8 mouse cellular contexts compared by ENCODE assay signal in genomic region chr4:152008148-152008500, GRCm38 (mm10). TPM values are rescaled to one million over a fixed set of nuclear protein-coding genes. Genes with fewer than 3 reads are reported as not detected.
A peak's percentile ranks its signal among the peaks of the same experiment; 100 is the strongest.
DNase-seq lines count a peak whose midpoint lies in the region; ATAC-seq and TF ChIP-seq lines count a peak whose summit lies in the region.

No protein-coding gene starts in this region.

- ATAC-seq in embryonic facial prominence, embryonic 15.5 days (ENCODE audit: insufficient number of reproducible peaks, low FRiP score, low TSS enrichment, low read depth) = no peak
- no peak for ATAC-seq in intestine, postnatal 0 days
- ATAC-seq in midbrain, embryonic 11.5 days (ENCODE audit: low FRiP score) = no peak
- ATAC-seq in activated CD4-positive, CD25-positive, alpha-beta regulatory T cell, adult 4 months = no peak

- TF ChIP-seq CTCF in intestine, postnatal 0 days (IDR thresholded peaks at IDR 0.05; ENCODE audit: low read depth) = no peak

- H3K36me3 ChIP-seq in embryonic facial prominence, embryonic 15.5 days = peaks cover 11% of the 10 kb centered on the region
- no peaks in the 10 kb centered on the region; the same call in 1 of the 2 replicates for H3K36me3 ChIP-seq in intestine, postnatal 0 days (ENCODE audit: control insufficient read depth, insufficient read depth)
- no peaks in the 10 kb centered on the region for H3K36me3 ChIP-seq in midbrain, embryonic 11.5 days (ENCODE audit: control insufficient read depth, insufficient read depth, low read length)

- peaks cover 42% of the 10 kb centered on the region for H3K4me1 ChIP-seq in embryonic facial prominence, embryonic 15.5 days
- peaks cover 8% of the 10 kb centered on the region for H3K4me1 ChIP-seq in intestine, postnatal 0 days (replicated peaks; ENCODE audit: control insufficient read depth, insufficient read depth, low read length)
- H3K4me1 ChIP-seq in midbrain, embryonic 11.5 days (ENCODE audit: control insufficient read depth, insufficient read depth, low read length) = peaks cover 26% of the 10 kb centered on the region

- H3K27me3 ChIP-seq in embryonic facial prominence, embryonic 15.5 days = no peaks in the 10 kb centered on the region
- H3K27me3 ChIP-seq in intestine, postnatal 0 days (replicated peaks; ENCODE audit: control insufficient read depth, insufficient read depth, low read length) = no peaks in the 10 kb centered on the region
- peaks cover 19% of the 10 kb centered on the region for H3K27me3 ChIP-seq in midbrain, embryonic 11.5 days (ENCODE audit: control insufficient read depth, insufficient read depth, low read length)

- peak; percentile 38 to 41 for DNase-seq in lung, adult 18-20 months
- no peak for DNase-seq in lung, postnatal 10 days
- DNase-seq in midbrain, embryonic 11.5 days (ENCODE audit: low spot score, missing footprints) = no peak
- DNase-seq in thymus, postnatal 36 days = no peak
- DNase-seq in frontal cortex, postnatal 25 days (ENCODE audit: low spot score in 2 of 2) = no peak

- H3K27ac ChIP-seq in embryonic facial prominence, embryonic 15.5 days (replicated peaks) = peak overlapping the region; percentile 96
- peak overlapping the region; percentile 94 for H3K27ac ChIP-seq in intestine, postnatal 0 days (ENCODE audit: low read depth, low read length)
- H3K27ac ChIP-seq in midbrain, embryonic 11.5 days (ENCODE audit: low read depth, low read length) = no peak overlapping the region

- WGBS in embryonic facial prominence, embryonic 15.5 days = 1% methylated on average over 14 of the region's 14 CpGs
- 1% methylated on average over 14 of the region's 14 CpGs for WGBS in intestine, postnatal 0 days
- WGBS in midbrain, embryonic 11.5 days = 1% methylated on average over 14 of the region's 14 CpGs

- peak overlapping the region; percentile 77 for H3K4me3 ChIP-seq in embryonic facial prominence, embryonic 15.5 days (replicated peaks)
- peak overlapping the region; percentile 72 for H3K4me3 ChIP-seq in intestine, postnatal 0 days (ENCODE audit: low read depth, low read length)
- H3K4me3 ChIP-seq in midbrain, embryonic 11.5 days (ENCODE audit: low read depth, low read length) = peak overlapping the region; percentile 72

- no peak overlapping the region; the same call in 1 of the 2 replicates for H3K9ac ChIP-seq in embryonic facial prominence, embryonic 15.5 days
- H3K9ac ChIP-seq in intestine, postnatal 0 days (ENCODE audit: low read depth, low read length) = peak overlapping the region; percentile 62
- peak overlapping the region; percentile 66 for H3K9ac ChIP-seq in midbrain, embryonic 11.5 days (ENCODE audit: low read length)

- peak overlapping the region; percentile 95 for H3K4me2 ChIP-seq in embryonic facial prominence, embryonic 15.5 days (replicated peaks)
- peak overlapping the region; percentile 100 for H3K4me2 ChIP-seq in intestine, postnatal 0 days (replicated peaks; ENCODE audit: low read depth)
- H3K4me2 ChIP-seq in midbrain, embryonic 11.5 days = peak overlapping the region; percentile 98

- H3K9me3 ChIP-seq in embryonic facial prominence, embryonic 15.5 days (replicated peaks) = no peaks in the 10 kb centered on the region
- no peaks in the 10 kb centered on the region for H3K9me3 ChIP-seq in intestine, postnatal 0 days (ENCODE audit: control insufficient read depth)
- H3K9me3 ChIP-seq in midbrain, embryonic 11.5 days (ENCODE audit: control insufficient read depth, low read length) = no peaks in the 10 kb centered on the region

RNA-seq across cellular contexts. Expression of gene Klhl21, which starts 0.5 kb away (rescaled TPM):
- 18.8 TPM in 2 replicates for polyA plus RNA-seq in embryonic facial prominence, embryonic 15.5 days (2015; fragmentation: Nextera tagmentation; extraction: Ambion mirVana)
- 5.3 and 5.8 TPM in 2 replicates for polyA plus RNA-seq in intestine, postnatal 0 days (2015; fragmentation: Nextera tagmentation; extraction: Ambion mirVana)
- 2.0 and 2.6 TPM in 2 replicates for polyA plus RNA-seq in midbrain, embryonic 11.5 days (2014; fragmentation: Nextera tagmentation; extraction: Ambion mirVana)
- 1 to 10 TPM; 2.2 to 4.2 TPM for polyA plus RNA-seq in activated CD4-positive, CD25-positive, alpha-beta regulatory T cell, adult 4 months (2017; shearing (Covaris generic))

RNA-seq across cellular contexts. Expression of gene Phf13, which starts 12.1 kb away (rescaled TPM):
- polyA plus RNA-seq in embryonic facial prominence, embryonic 15.5 days (2015; fragmentation: Nextera tagmentation; extraction: Ambion mirVana) = 34.6 and 35.1 TPM in 2 replicates
- 10.6 and 11.0 TPM in 2 replicates for polyA plus RNA-seq in intestine, postnatal 0 days (2015; fragmentation: Nextera tagmentation; extraction: Ambion mirVana)
- polyA plus RNA-seq in midbrain, embryonic 11.5 days (2014; fragmentation: Nextera tagmentation; extraction: Ambion mirVana) = 21.5 and 22.9 TPM in 2 replicates
- polyA plus RNA-seq in activated CD4-positive, CD25-positive, alpha-beta regulatory T cell, adult 4 months (2017; shearing (Covaris generic)) = 1 to 10 TPM; 2.3 to 3.0 TPM

RNA-seq across cellular contexts. Expression of gene Thap3, which starts 19.3 kb away (rescaled TPM):
- polyA plus RNA-seq in embryonic facial prominence, embryonic 15.5 days (2015; fragmentation: Nextera tagmentation; extraction: Ambion mirVana) = 53.8 and 60.4 TPM in 2 replicates
- polyA plus RNA-seq in intestine, postnatal 0 days (2015; fragmentation: Nextera tagmentation; extraction: Ambion mirVana) = 15.4 and 16.6 TPM in 2 replicates
- polyA plus RNA-seq in midbrain, embryonic 11.5 days (2014; fragmentation: Nextera tagmentation; extraction: Ambion mirVana) = 21.9 and 24.6 TPM in 2 replicates
- polyA plus RNA-seq in activated CD4-positive, CD25-positive, alpha-beta regulatory T cell, adult 4 months (2017; shearing (Covaris generic)) = 100 to 1,000 TPM in 1 of 2 experiments, 10 to 100 TPM in 1; 89.8 to 107 TPM

RNA-seq across cellular contexts. Expression of gene Zbtb48, which starts 19.3 kb away (rescaled TPM):
- 20.6 TPM in 2 replicates for polyA plus RNA-seq in embryonic facial prominence, embryonic 15.5 days (2015; fragmentation: Nextera tagmentation; extraction: Ambion mirVana)
- 6.7 and 7.6 TPM in 2 replicates for polyA plus RNA-seq in intestine, postnatal 0 days (2015; fragmentation: Nextera tagmentation; extraction: Ambion mirVana)
- polyA plus RNA-seq in midbrain, embryonic 11.5 days (2014; fragmentation: Nextera tagmentation; extraction: Ambion mirVana) = 21.1 and 22.5 TPM in 2 replicates
- 10 to 100 TPM; 14.1 to 22.0 TPM for polyA plus RNA-seq in activated CD4-positive, CD25-positive, alpha-beta regulatory T cell, adult 4 months (2017; shearing (Covaris generic))

RNA-seq across cellular contexts. Expression of gene Tas1r1, which starts 30.2 kb away (rescaled TPM):
- 1.2 TPM in 2 replicates for polyA plus RNA-seq in embryonic facial prominence, embryonic 15.5 days (2015; fragmentation: Nextera tagmentation; extraction: Ambion mirVana)
- polyA plus RNA-seq in intestine, postnatal 0 days (2015; fragmentation: Nextera tagmentation; extraction: Ambion mirVana) = 0.08 TPM in 1 of 2 replicates, not detected in the other
- 0.44 and 0.58 TPM in 2 replicates for polyA plus RNA-seq in midbrain, embryonic 11.5 days (2014; fragmentation: Nextera tagmentation; extraction: Ambion mirVana)
- not detected for polyA plus RNA-seq in activated CD4-positive, CD25-positive, alpha-beta regulatory T cell, adult 4 months (2017; shearing (Covaris generic))

Comparison
In these comparisons a context has a peak if more than half of its experiments do, and no peak if none do; other contexts are left out.
1. DNase-seq: peak in lung, adult 18-20 months (2 of 2); none in lung, postnatal 10 days (single experiment), midbrain, embryonic 11.5 days (single experiment), thymus, postnatal 36 days (0 of 2) and frontal cortex, postnatal 25 days (0 of 2).
2. Peak in every context shown above with its lines, with median percentiles within 50 percentile points of each other: H3K4me2 ChIP-seq and H3K4me3 ChIP-seq.